Mouse (Mus musculus): ENCODE measurements around the gene Snx19.

Snx19 gene

GRCm38 (mm10) chr9:30426882-30427632 lies at the start of gene Snx19:
Gene Snx19 (plus strand): TSS chr9:30427108.
- DNase-seq: peak; percentile 98

- no peak for DNase-seq
Observed at GRCm38 (mm10) chr9:30400771-30401170, 26.1 kb upstream of the Snx19 start.

- DNase-seq: peak; percentile 57
Observed at GRCm38 (mm10) chr9:30422940-30423339, 4.0 kb upstream of the Snx19 start.

GRCm38 (mm10) chr9:30425178-30425577 lies 1.7 kb upstream of the Snx19 start:
- DNase-seq: no peak

GRCm38 (mm10) chr9:30428231-30428630 lies 1.3 kb downstream of the Snx19 start:
- DNase-seq: no peak

- DNase-seq: no peak
Observed at GRCm38 (mm10) chr9:30430447-30430846, 3.5 kb downstream of the Snx19 start.

- no peak for DNase-seq
Observed at GRCm38 (mm10) chr9:30431909-30432308, 5.0 kb downstream of the Snx19 start.

- no peak for DNase-seq
Observed at GRCm38 (mm10) chr9:30433914-30434313, 7.0 kb downstream of the Snx19 start.

GRCm38 (mm10) chr9:30435902-30436585 lies 9.1 kb downstream of the Snx19 start:
- no peak for DNase-seq

GRCm38 (mm10) chr9:30438505-30438904 lies 11.6 kb downstream of the Snx19 start:
- peak; percentile 30 for DNase-seq

- no peak for DNase-seq
Observed at GRCm38 (mm10) chr9:30441761-30442160, 14.9 kb downstream of the Snx19 start.

GRCm38 (mm10) chr9:30445232-30446085 lies 18.6 kb downstream of the Snx19 start:
- DNase-seq: no peak

- no peak for DNase-seq
Observed at GRCm38 (mm10) chr9:30446126-30446525, 19.2 kb downstream of the Snx19 start.

GRCm38 (mm10) chr9:30448459-30448858 lies 21.6 kb downstream of the Snx19 start:
- DNase-seq: no peak

GRCm38 (mm10) chr9:30449862-30450261 lies 23.0 kb downstream of the Snx19 start:
- DNase-seq: no peak

GRCm38 (mm10) chr9:30450834-30451233 lies 23.9 kb downstream of the Snx19 start:
- no peak for DNase-seq

- no peak for DNase-seq
Observed at GRCm38 (mm10) chr9:30454527-30454926, 27.6 kb downstream of the Snx19 start.

GRCm38 (mm10) chr9:30456250-30456649 lies 29.3 kb downstream of the Snx19 start:
- no peak for DNase-seq

- DNase-seq: no peak
Observed at GRCm38 (mm10) chr9:30460501-30460900, 33.6 kb downstream of the Snx19 start.

- no peak for DNase-seq
Observed at GRCm38 (mm10) chr9:30464661-30465060, 37.8 kb downstream of the Snx19 start.

- no peak for DNase-seq
Observed at GRCm38 (mm10) chr9:30480043-30480442, 53.1 kb downstream of the Snx19 start.

- DNase-seq: peak; percentile 94
Observed at GRCm38 (mm10) chr9:30480464-30480863, 53.6 kb downstream of the Snx19 start.

GRCm38 (mm10) chr9:30482116-30482515 lies 55.2 kb downstream of the Snx19 start:
- no peak for DNase-seq
